In genomic region chr12:117853316-117853715, GRCm38 (mm10) we compare ENCODE assay signal across 8 mouse cellular contexts. TPM values are rescaled to one million over a fixed set of nuclear protein-coding genes. Genes with fewer than 3 reads are reported as not detected.
DNase-seq lines count a peak whose midpoint lies in the region; ATAC-seq and TF ChIP-seq lines count a peak whose summit lies in the region.
"Had no signal": no experiment of that assay in that cellular context is flagged by ENCODE, and none has a peak within 500 bp of the region (broad histone marks: within the 10 kb centered on the region; RNA-seq: fewer than 3 reads in every experiment).

No protein-coding gene starts in this region.

- ATAC-seq in embryonic facial prominence, embryonic 14.5 days (ENCODE audit: low read depth): 0 out of 2 replicates have a peak, but pooled peaks have one; percentile 53
- peak; percentile 59; the same call in 1 of the 2 replicates for ATAC-seq in hindbrain, postnatal 0 days
- ATAC-seq in midbrain, embryonic 11.5 days (ENCODE audit: low FRiP score): peak; percentile 62

- no peak overlapping the region for H3K4me3 ChIP-seq in ES-Bruce4 (ENCODE audit: low read depth, low read length)
- H3K4me3 ChIP-seq in embryonic facial prominence, embryonic 14.5 days (ENCODE audit: low read depth, low read length): no peak overlapping the region
- H3K4me3 ChIP-seq in hindbrain, postnatal 0 days (ENCODE audit: low read length): no peak overlapping the region
- no peak overlapping the region for H3K4me3 ChIP-seq in midbrain, embryonic 11.5 days (ENCODE audit: low read depth, low read length)
- no peak overlapping the region for H3K4me3 ChIP-seq in small intestine, adult 2 months (ENCODE audit: low read depth, low read length)
- H3K4me3 ChIP-seq: hindbrain, embryonic 15.5 days had no signal

- H3K4me1 ChIP-seq in ES-Bruce4 (ENCODE audit: control insufficient read depth, insufficient read depth, low read length): no peaks in the 10 kb centered on the region
- no peaks in the 10 kb centered on the region for H3K4me1 ChIP-seq in embryonic facial prominence, embryonic 14.5 days (ENCODE audit: control insufficient read depth, insufficient read depth, low read length)
- H3K4me1 ChIP-seq in hindbrain, postnatal 0 days (ENCODE audit: insufficient read depth, low read length): no peaks in the 10 kb centered on the region
- H3K4me1 ChIP-seq in midbrain, embryonic 11.5 days (ENCODE audit: control insufficient read depth, insufficient read depth, low read length): no peaks in the 10 kb centered on the region
- no peaks in the 10 kb centered on the region for H3K4me1 ChIP-seq in small intestine, adult 2 months (ENCODE audit: control insufficient read depth, insufficient read depth, insufficient read length, low read length)
- H3K4me1 ChIP-seq: hindbrain, embryonic 15.5 days had no signal

- H3K36me3 ChIP-seq in ES-Bruce4 (ENCODE audit: control insufficient read depth, insufficient read depth, low read length, poor library complexity, severe bottlenecking): no peaks in the 10 kb centered on the region
- H3K36me3 ChIP-seq in embryonic facial prominence, embryonic 14.5 days (ENCODE audit: control insufficient read depth, insufficient read depth, low read length): no peaks in the 10 kb centered on the region
- H3K36me3 ChIP-seq in hindbrain, postnatal 0 days (ENCODE audit: insufficient read depth, low read length): no peaks in the 10 kb centered on the region
- H3K36me3 ChIP-seq in midbrain, embryonic 11.5 days (ENCODE audit: control insufficient read depth, insufficient read depth, low read length): no peaks in the 10 kb centered on the region
- H3K36me3 ChIP-seq in small intestine, adult 2 months (ENCODE audit: control insufficient read depth, insufficient read depth, low read length): no peaks in the 10 kb centered on the region
- H3K36me3 ChIP-seq: hindbrain, embryonic 15.5 days had no signal

- no peak overlapping the region for H3K9ac ChIP-seq in ES-Bruce4 (ENCODE audit: low read depth, poor library complexity, severe bottlenecking)
- no peak overlapping the region for H3K9ac ChIP-seq in embryonic facial prominence, embryonic 14.5 days (ENCODE audit: low read depth, low read length)
- no peak overlapping the region for H3K9ac ChIP-seq in hindbrain, postnatal 0 days (replicated peaks; ENCODE audit: low read length)
- H3K9ac ChIP-seq in midbrain, embryonic 11.5 days (ENCODE audit: low read length): no peak overlapping the region
- H3K9ac ChIP-seq: hindbrain, embryonic 15.5 days had no signal

- peak; percentile 51 for DNase-seq in adrenal gland, adult 2 months
- DNase-seq in embryonic facial prominence, embryonic 14.5 days (ENCODE audit: low spot score): peak; percentile 48
- peak; percentile 65 for DNase-seq in hindbrain, postnatal 0 days (ENCODE audit: low spot score)
- DNase-seq in left cerebral cortex, adult 8-10 months (ENCODE audit: low spot score in 2 of 2): peak; percentile 9 to 34
- peak; percentile 94 for DNase-seq in midbrain, embryonic 11.5 days (ENCODE audit: low spot score, missing footprints)

- H3K9me3 ChIP-seq in ES-Bruce4 (replicated peaks; ENCODE audit: control insufficient read depth, insufficient read depth, low read length, poor library complexity, severe bottlenecking): peaks cover 10% of the 10 kb centered on the region; the same call in 1 of the 2 replicates
- H3K9me3 ChIP-seq in embryonic facial prominence, embryonic 14.5 days (ENCODE audit: control insufficient read depth, low read length): no peaks in the 10 kb centered on the region
- H3K9me3 ChIP-seq in hindbrain, postnatal 0 days (ENCODE audit: low read length): no peaks in the 10 kb centered on the region
- no peaks in the 10 kb centered on the region for H3K9me3 ChIP-seq in midbrain, embryonic 11.5 days (ENCODE audit: control insufficient read depth, low read length)
- H3K9me3 ChIP-seq: hindbrain, embryonic 15.5 days had no signal

- peak; percentile 92 for TF ChIP-seq CTCF in ES-Bruce4 (IDR thresholded peaks at IDR 0.05; ENCODE audit: low read depth, low read length)
- peak; percentile 94 for TF ChIP-seq CTCF in hindbrain, postnatal 0 days (IDR thresholded peaks at IDR 0.05; ENCODE audit: low read depth)
- peak; percentile 96; the same call in 1 of the 2 replicates for TF ChIP-seq CTCF in small intestine, adult 2 months (IDR thresholded peaks at IDR 0.05; ENCODE audit: extremely low read depth, insufficient read length, insufficient replicate concordance, low read depth, low read length)

- H3K4me2 ChIP-seq in embryonic facial prominence, embryonic 14.5 days (ENCODE audit: low read depth, low read length): no peak overlapping the region
- no peak overlapping the region for H3K4me2 ChIP-seq in hindbrain, postnatal 0 days (ENCODE audit: low read depth, low read length)
- no peak overlapping the region for H3K4me2 ChIP-seq in midbrain, embryonic 11.5 days
- H3K4me2 ChIP-seq: hindbrain, embryonic 15.5 days had no signal

- H3K27ac ChIP-seq in ES-Bruce4 (ENCODE audit: insufficient read depth, low read length): no peak overlapping the region
- no peak overlapping the region for H3K27ac ChIP-seq in embryonic facial prominence, embryonic 14.5 days (replicated peaks; ENCODE audit: low read depth, low read length)
- H3K27ac ChIP-seq in hindbrain, postnatal 0 days: no peak overlapping the region
- H3K27ac ChIP-seq in midbrain, embryonic 11.5 days (ENCODE audit: low read depth, low read length): no peak overlapping the region
- H3K27ac ChIP-seq in small intestine, adult 2 months (ENCODE audit: insufficient read depth, low read depth, low read length): no peak overlapping the region
- H3K27ac ChIP-seq: hindbrain, embryonic 15.5 days had no signal

- TF ChIP-seq POLR2A in ES-Bruce4 (IDR thresholded peaks at IDR 0.05; ENCODE audit: insufficient read depth, low read length): no peak
- TF ChIP-seq POLR2A in small intestine, adult 2 months (IDR thresholded peaks at IDR 0.05; ENCODE audit: low read depth, low read length): no peak

- H3K27me3 ChIP-seq in ES-Bruce4 (ENCODE audit: control insufficient read depth, insufficient read depth, low read length, poor library complexity, severe bottlenecking): no peaks in the 10 kb centered on the region
- H3K27me3 ChIP-seq in embryonic facial prominence, embryonic 14.5 days (replicated peaks; ENCODE audit: control insufficient read depth, insufficient read depth, low read length): no peaks in the 10 kb centered on the region
- H3K27me3 ChIP-seq in hindbrain, postnatal 0 days (ENCODE audit: insufficient read depth, low read length): no peaks in the 10 kb centered on the region
- no peaks in the 10 kb centered on the region for H3K27me3 ChIP-seq in midbrain, embryonic 11.5 days (ENCODE audit: control insufficient read depth, insufficient read depth, low read length)
- no peaks in the 10 kb centered on the region for H3K27me3 ChIP-seq in small intestine, adult 2 months (ENCODE audit: control insufficient read depth, insufficient read depth, low read length)
- H3K27me3 ChIP-seq: hindbrain, embryonic 15.5 days had no signal

- TF ChIP-seq EP300 in ES-Bruce4 (IDR thresholded peaks at IDR 0.05; ENCODE audit: insufficient read depth, low read depth, low read length): no peak

- WGBS in embryonic facial prominence, embryonic 14.5 days: 27% methylated on average over 6 of the region's 6 CpGs
- whole genome bisulfite sequencing in hindbrain, postnatal 0 days: 21% methylated on average over 6 of the region's 6 CpGs
- 32% methylated on average over 6 of the region's 6 CpGs for WGBS in midbrain, embryonic 11.5 days
- 21% methylated on average over 6 of the region's 6 CpGs for WGBS in small intestine, adult 2 months

RNA-seq across cellular contexts. Expression of gene Cdca7l, which starts 49.2 kb away (rescaled TPM):
- 29.1 and 34.8 TPM in 2 replicates for polyA plus RNA-seq in ES-Bruce4 (2011; ENCODE audit: insufficient read depth, insufficient read length, low read depth, missing spikeins)
- total RNA-seq in adrenal gland, adult 2 months (2021): 1 to 10 TPM; 2.1 to 2.3 TPM
- polyA plus RNA-seq in adrenal gland, adult 2 months (2012; rRNA removed): 1.3 and 2.0 TPM in 2 replicates
- 27.8 and 35.2 TPM in 2 replicates for polyA plus RNA-seq in embryonic facial prominence, embryonic 14.5 days (2014; fragmentation: Nextera tagmentation; extraction: Ambion mirVana)
- 4.4 and 4.6 TPM in 2 replicates for total RNA-seq in hindbrain, postnatal 0 days (2014; rRNA removed)
- 5.5 and 5.9 TPM in 2 replicates for polyA plus RNA-seq in hindbrain, postnatal 0 days (2015; fragmentation: Nextera tagmentation; extraction: Ambion mirVana)
- total RNA-seq in left cerebral cortex, adult 8-10 months (2022): 1 to 10 TPM in 1 of 4 experiments, under 1 TPM in 3; 0.39 to 1.3 (median 0.67) TPM
- polyA plus RNA-seq in midbrain, embryonic 11.5 days (2014; fragmentation: Nextera tagmentation; extraction: Ambion mirVana): 41.2 and 45.2 TPM in 2 replicates
- 1.0 and 2.1 TPM in 2 replicates for polyA plus RNA-seq in small intestine, adult 2 months (2012; rRNA removed)

Comparison
In these comparisons a context has a peak if more than half of its experiments do, and no peak if none do; other contexts are left out.
1. DNase-seq: peak in every context shown above with its lines; median percentile 94 in midbrain, embryonic 11.5 days; 65 in hindbrain, postnatal 0 days; 51 in adrenal gland, adult 2 months; 48 in embryonic facial prominence, embryonic 14.5 days; 22 in left cerebral cortex, adult 8-10 months.